In the genomic region with DNA sequence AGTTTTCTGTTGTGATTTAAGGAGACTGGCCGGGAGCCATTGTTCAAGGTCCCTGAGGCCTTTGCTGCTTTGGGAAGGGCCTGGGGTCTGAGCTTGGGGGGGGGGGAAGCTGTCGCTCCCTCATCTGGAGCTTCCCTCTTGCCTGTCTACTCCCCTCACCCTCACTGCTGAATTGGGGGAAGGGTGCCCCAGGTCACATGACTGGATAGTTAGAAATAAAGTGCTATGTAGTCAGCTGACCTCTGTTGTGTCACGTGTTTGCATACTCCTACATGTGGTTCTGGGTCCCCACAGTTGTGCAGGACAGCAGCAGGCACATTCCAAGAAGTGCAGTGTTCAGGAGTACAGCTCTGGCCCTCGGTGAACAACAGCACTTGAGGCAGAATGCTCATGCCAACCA, we compare ENCODE assay signal across 9 mouse cellular contexts. TPM values are rescaled to one million over a fixed set of nuclear protein-coding genes. Genes with fewer than 3 reads are reported as not detected.
DNase-seq lines count a peak whose midpoint lies in the region; ATAC-seq and TF ChIP-seq lines count a peak whose summit lies in the region.
"Had no signal": no experiment of that assay in that cellular context is flagged by ENCODE, and none has a peak within 500 bp of the region (broad histone marks: within the 10 kb centered on the region; RNA-seq: fewer than 3 reads in every experiment).

No protein-coding gene starts in this region.

- H3K27me3 ChIP-seq in liver, embryonic 12.5 days (replicated peaks) = no peaks in the 10 kb centered on the region

- ATAC-seq in liver, embryonic 12.5 days = no peak
- ATAC-seq in erythroblast, adult 5-6 weeks (replicated peaks; ENCODE audit: low FRiP score, poor library complexity, severe bottlenecking) = no peak
- ATAC-seq: CD4-positive, CD25-positive, alpha-beta regulatory T cell, adult 4 months had no signal

- peak overlapping the region; percentile 86 for H3K27ac ChIP-seq in gastrocnemius, adult 2 months
- peak overlapping the region; percentile 37 for H3K27ac ChIP-seq in liver, embryonic 12.5 days

- H3K4me3 ChIP-seq in gastrocnemius, adult 2 months = no peak overlapping the region
- H3K4me3 ChIP-seq in liver, embryonic 12.5 days = no peak overlapping the region

- peaks cover 16% of the 10 kb centered on the region for H3K4me1 ChIP-seq in liver, embryonic 12.5 days

- 59% methylated on average over 4 of the region's 4 CpGs for WGBS in liver, embryonic 12.5 days (ENCODE audit: insufficient replicate concordance)

- intact Hi-C loops in gastrocnemius, adult 2 months (cut with DNase I) = no loop called here

- no peak for TF ChIP-seq CTCF in gastrocnemius, adult 2 months (IDR thresholded peaks at IDR 0.05)

- no peak for DNase-seq in gastrocnemius, adult 2 months
- DNase-seq in gastrocnemius, postnatal 4 days (ENCODE audit: low spot score in 2 of 2) = no peak
- peak; percentile 55 for DNase-seq in retina, postnatal 1 day
- DNase-seq in retina, embryonic 14.5 days (ENCODE audit: low spot score) = no peak
- no peak for DNase-seq in thymus, postnatal 36 days
- DNase-seq in cerebellum, adult 8-10 months = no peak

- no peaks in the 10 kb centered on the region for H3K9me3 ChIP-seq in liver, embryonic 12.5 days (replicated peaks)

- peaks cover 50% of the 10 kb centered on the region for H3K36me3 ChIP-seq in liver, embryonic 12.5 days

- no peak overlapping the region for H3K9ac ChIP-seq in liver, embryonic 12.5 days

- H3K4me2 ChIP-seq in liver, embryonic 12.5 days = no peak overlapping the region

RNA-seq across cellular contexts. Expression of a gene that starts 15.7 kb away (rescaled TPM):
- total RNA-seq in gastrocnemius, adult 2 months (2021) = 10 to 100 TPM; 40.0 to 40.9 TPM
- total RNA-seq in gastrocnemius, postnatal 4 days (2021) = 10 to 100 TPM; 22.6 to 23.3 TPM
- polyA plus RNA-seq in liver, embryonic 12.5 days (2016; fragmentation: Nextera tagmentation; extraction: Ambion mirVana) = 37.6 and 37.9 TPM in 2 replicates
- 39.6 and 41.6 TPM in 2 replicates for total RNA-seq in erythroblast, adult 5-6 weeks (2015; ENCODE audit: low replicate concordance)
- 32.3 and 41.5 TPM in 2 replicates for total RNA-seq in erythroblast, adult 5-6 weeks (2017; ENCODE audit: low replicate concordance)

RNA-seq across cellular contexts. Expression of a gene that starts 15.9 kb away (rescaled TPM):
- total RNA-seq in gastrocnemius, adult 2 months (2021) = 10 to 100 TPM; 18.4 to 18.9 TPM
- total RNA-seq in gastrocnemius, postnatal 4 days (2021) = 10 to 100 TPM; 16.2 to 19.5 TPM
- polyA plus RNA-seq in liver, embryonic 12.5 days (2016; fragmentation: Nextera tagmentation; extraction: Ambion mirVana) = 11.0 TPM in 2 replicates
- 6.1 and 9.4 TPM in 2 replicates for total RNA-seq in erythroblast, adult 5-6 weeks (2015; ENCODE audit: low replicate concordance)
- 6.3 and 7.6 TPM in 2 replicates for total RNA-seq in erythroblast, adult 5-6 weeks (2017; ENCODE audit: low replicate concordance)

RNA-seq across cellular contexts. Expression of a gene that starts 55.2 kb away (rescaled TPM):
- 10 to 100 TPM; 25.0 to 30.4 TPM for total RNA-seq in gastrocnemius, adult 2 months (2021)
- total RNA-seq in gastrocnemius, postnatal 4 days (2021) = 10 to 100 TPM; 28.4 to 32.3 TPM
- 17.4 and 18.8 TPM in 2 replicates for polyA plus RNA-seq in liver, embryonic 12.5 days (2016; fragmentation: Nextera tagmentation; extraction: Ambion mirVana)
- total RNA-seq in erythroblast, adult 5-6 weeks (2015; ENCODE audit: low replicate concordance) = 123 and 129 TPM in 2 replicates
- total RNA-seq in erythroblast, adult 5-6 weeks (2017; ENCODE audit: low replicate concordance) = 111 and 194 TPM in 2 replicates
